Mouse (Mus musculus) liver, postnatal 0 days (tissue): Measurements from ENCODE around the gene Lat. TPM values are rescaled to one million over a fixed set of nuclear protein-coding genes. Genes with fewer than 3 reads are reported as not detected.
A peak's percentile ranks its signal among the peaks of the same experiment; 100 is the strongest.

ENCODE experiments used
- ATAC-seq: fragments of 200-750 bp; cut with Nextera tagmentation; 2 replicates; pipeline ENCODE4 v1.8.0; 2017; ENCODE audit warnings: mild to moderate bottlenecking, moderate library complexity
- DNase-seq: peaks from one replicate; pipeline ENCODE4 v3.0.0-alpha.2; 2016
- H3K27ac ChIP-seq: fragments of 300-500 bp; sonication (generic); 2 replicates; pipeline ENCODE4 v1.5.1; 2014; ENCODE audit warnings: antibody characterized with exemption, moderate library complexity, mild to moderate bottlenecking, low read depth
- H3K27me3 ChIP-seq: fragments of 300-500 bp; sonication (generic); 2 replicates; pipeline ENCODE4 v1.6.1; 2014; ENCODE audit warnings: low read length, control low read depth, mixed read lengths; ENCODE audit not compliant: insufficient read depth
- H3K36me3 ChIP-seq: fragments of 300-500 bp; sonication (generic); replicated peaks from 2 replicates; pipeline ENCODE4 v1.6.1; 2014; ENCODE audit warnings: mild to moderate bottlenecking, control low read depth, low read length, moderate library complexity, mixed read lengths; ENCODE audit not compliant: insufficient read depth
- H3K4me1 ChIP-seq: fragments of 300-500 bp; sonication (generic); 2 replicates; pipeline ENCODE4 v1.6.1; 2014; ENCODE audit warnings: antibody characterized with exemption, mild to moderate bottlenecking, control low read depth; ENCODE audit not compliant: insufficient read depth
- H3K4me2 ChIP-seq: fragments of 300-500 bp; sonication (generic); 2 replicates; pipeline ENCODE4 v1.6.1; 2014; ENCODE audit warnings: low read depth, mild to moderate bottlenecking, low read length, moderate library complexity, mixed read lengths
- H3K4me3 ChIP-seq: fragments of 300-500 bp; sonication (generic); 2 replicates; pipeline ENCODE4 v1.5.1; 2014; ENCODE audit warnings: low read depth, low read length
- H3K9ac ChIP-seq: fragments of 300-500 bp; sonication (generic); replicated peaks from 2 replicates; pipeline ENCODE4 v1.6.1; 2014; ENCODE audit warnings: mild to moderate bottlenecking, moderate library complexity
- H3K9me3 ChIP-seq: fragments of 300-500 bp; sonication (generic); 2 replicates; pipeline ENCODE4 v1.6.1; 2016; ENCODE audit warnings: mild to moderate bottlenecking, control low read depth, low read length, mixed read lengths
- CTCF ChIP-seq: sonication (generic); IDR thresholded peaks from 2 replicates; pipeline ENCODE4 v1.5.1; 2016; ENCODE audit warnings: antibody characterized with exemption, low read depth
- EP300 ChIP-seq: IDR thresholded peaks from 2 replicates; pipeline ENCODE4 v1.6.1; 2016; ENCODE audit warnings: antibody characterized with exemption, low read depth, mild to moderate bottlenecking
- WGBS: fragments of 180-500 bp; shearing (Covaris S2); extraction: QIAGEN DNeasy Blood & Tissue Kit; methylation state at CpG from one replicate; pipeline ENCODE4 v1.1.7; 2014; ENCODE audit not compliant: insufficient replicate concordance; 5-methylcytosine and 5-hydroxymethylcytosine counted together
- polyA plus RNA-seq: library from polyadenylated mRNA; unstranded; fragments of >200 nt; fragmentation: Nextera tagmentation; extraction: Ambion mirVana; gene quantifications from 2 replicates; pipeline ENCODE4 v1.2.1, GENCODE M21; 2015

Lat gene
- polyA plus RNA-seq, 1 experiment from 2014 or later: 8.7 TPM

- no peak for ATAC-seq
- H3K4me2 ChIP-seq: no peak overlapping the region
- H3K27ac ChIP-seq: peak overlapping the region; percentile 66
- H3K36me3 ChIP-seq: no peaks in the 10 kb centered on the region
- no peaks in the 10 kb centered on the region for H3K27me3 ChIP-seq
- no peaks in the 10 kb centered on the region for H3K4me1 ChIP-seq
- H3K4me3 ChIP-seq: no peak overlapping the region
- WGBS: 33% methylated on average over 6 of the region's 6 CpGs
- DNase-seq: no peak
- H3K9me3 ChIP-seq: no peaks in the 10 kb centered on the region
- no peak for TF ChIP-seq EP300
- no peak for TF ChIP-seq CTCF
- H3K9ac ChIP-seq: no peak overlapping the region
Observed at GRCm38 (mm10) chr7:126340896-126341295, 28.5 kb downstream of the Lat start.

GRCm38 (mm10) chr7:126340206-126340618 is 29.2 kb downstream of the Lat start:
- no peak overlapping the region for H3K9ac ChIP-seq
- DNase-seq (peak; percentile 27), ATAC-seq (peak; percentile 99)
- TF ChIP-seq EP300: no peak
- no peak for TF ChIP-seq CTCF
- H3K4me1 ChIP-seq: no peaks in the 10 kb centered on the region
- H3K4me2 ChIP-seq: no peak overlapping the region
- WGBS: 43% methylated on average over 6 of the region's 6 CpGs
- no peaks in the 10 kb centered on the region for H3K9me3 ChIP-seq
- H3K4me3 ChIP-seq: no peak overlapping the region
- no peaks in the 10 kb centered on the region for H3K36me3 ChIP-seq
- no peaks in the 10 kb centered on the region for H3K27me3 ChIP-seq
- no peak overlapping the region for H3K27ac ChIP-seq

GRCm38 (mm10) chr7:126339521-126339971 is 29.8 kb downstream of the Lat start:
- 83% methylated on average over 8 of the region's 8 CpGs for WGBS

DNA sequence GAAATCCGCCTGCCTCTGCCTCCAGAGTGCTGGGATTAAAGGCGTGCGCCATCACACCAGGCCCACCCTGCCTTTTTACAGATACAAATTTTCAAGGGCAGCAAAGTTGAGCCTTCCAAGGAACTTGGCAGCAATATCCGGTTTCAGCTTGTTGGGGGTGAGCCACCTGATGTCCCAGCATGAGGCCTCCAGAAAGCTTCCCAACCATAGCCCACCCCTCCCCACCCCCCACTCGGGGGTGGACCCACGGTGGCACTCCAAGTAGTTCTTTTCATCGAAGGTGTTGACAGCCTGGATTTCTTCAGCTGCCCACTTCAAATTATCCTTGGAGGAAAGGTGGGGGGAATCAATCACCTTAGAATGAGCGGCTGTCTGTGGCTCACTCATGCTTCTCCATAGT is 30.5 kb downstream of the Lat start:
- H3K27me3 ChIP-seq: no peaks in the 10 kb centered on the region
- no peak overlapping the region for H3K27ac ChIP-seq
- no peak overlapping the region for H3K9ac ChIP-seq
- H3K36me3 ChIP-seq: no peaks in the 10 kb centered on the region
- WGBS: 81% methylated on average over 8 of the region's 8 CpGs
- H3K9me3 ChIP-seq: no peaks in the 10 kb centered on the region
- TF ChIP-seq CTCF: no peak
- TF ChIP-seq EP300: no peak
- ATAC-seq (no peak), DNase-seq (no peak)
- H3K4me3 ChIP-seq: no peak overlapping the region
- no peak overlapping the region for H3K4me2 ChIP-seq
- H3K4me1 ChIP-seq: no peaks in the 10 kb centered on the region

More at GRCm38 (mm10) chr7:126339521-126339971, 29.8 kb downstream of the Lat start:
- Histone ChIP-seq H3K4me3 (no peak overlapping the region), H3K4me1 (no peaks in the 10 kb centered on the region), H3K9me3 (no peaks in the 10 kb centered on the region), H3K27ac (no peak overlapping the region), H3K9ac (no peak overlapping the region), H3K36me3 (no peaks in the 10 kb centered on the region), H3K4me2 (no peak overlapping the region), H3K27me3 (no peaks in the 10 kb centered on the region)
- ATAC-seq (no peak), DNase-seq (no peak)
- TF ChIP-seq EP300 (no peak), CTCF (no peak)

GRCm38 (mm10) chr7:126335556-126335955 is 33.8 kb downstream of the Lat start:
- H3K4me2 ChIP-seq: no peak overlapping the region
- H3K9me3 ChIP-seq: no peaks in the 10 kb centered on the region
- H3K36me3 ChIP-seq: no peaks in the 10 kb centered on the region
- ATAC-seq (no peak), DNase-seq (no peak)
- TF ChIP-seq CTCF: peak; percentile 49
- no peak for TF ChIP-seq EP300
- no peaks in the 10 kb centered on the region for H3K27me3 ChIP-seq
- H3K9ac ChIP-seq: no peak overlapping the region
- WGBS: 86% methylated on average over 1 of the region's 1 CpGs
- H3K27ac ChIP-seq: no peak overlapping the region
- no peaks in the 10 kb centered on the region for H3K4me1 ChIP-seq
- H3K4me3 ChIP-seq: no peak overlapping the region

DNA sequence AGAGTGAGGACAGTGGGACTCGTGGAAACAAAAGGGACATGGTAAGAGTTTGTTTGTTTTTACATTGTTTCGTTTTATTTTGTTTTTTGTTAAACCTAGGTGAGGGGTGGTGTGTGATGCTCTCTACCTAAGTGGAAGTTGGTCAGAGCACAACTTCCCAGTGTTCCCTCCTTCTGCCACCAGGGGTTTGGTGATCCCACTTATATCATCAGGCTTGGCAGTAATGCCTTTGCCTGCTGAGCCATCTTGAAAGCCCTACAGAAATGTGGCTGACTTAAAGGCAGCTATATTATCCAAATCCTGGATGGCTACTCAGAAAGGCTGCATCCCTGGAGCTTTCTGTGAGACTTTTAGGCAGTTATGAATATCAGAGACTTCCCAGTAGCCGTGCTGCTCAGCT is 36.7 kb downstream of the Lat start:
- Histone ChIP-seq H3K9ac (no peak overlapping the region), H3K27me3 (no peaks in the 10 kb centered on the region), H3K4me2 (no peak overlapping the region), H3K4me3 (no peak overlapping the region), H3K4me1 (no peaks in the 10 kb centered on the region), H3K36me3 (no peaks in the 10 kb centered on the region), H3K27ac (no peak overlapping the region), H3K9me3 (no peaks in the 10 kb centered on the region)
- TF ChIP-seq EP300 (no peak), CTCF (no peak)
- 57% methylated on average over 3 of the region's 3 CpGs for WGBS
- ATAC-seq: no peak
- DNase-seq: no peak

- Histone ChIP-seq H3K27ac (no peak overlapping the region), H3K9ac (no peak overlapping the region), H3K4me3 (no peak overlapping the region), H3K27me3 (no peaks in the 10 kb centered on the region), H3K9me3 (no peaks in the 10 kb centered on the region), H3K36me3 (no peaks in the 10 kb centered on the region), H3K4me2 (no peak overlapping the region), H3K4me1 (no peaks in the 10 kb centered on the region)
- no peak for TF ChIP-seq CTCF
- no peak for TF ChIP-seq EP300
- 54% methylated on average over 2 of the region's 2 CpGs for WGBS
- no peak for ATAC-seq
- DNase-seq: no peak
Observed at GRCm38 (mm10) chr7:126330693-126331092, 38.7 kb downstream of the Lat start.
